Mouse (Mus musculus): ENCODE results near the gene Clec16a. TPM values are rescaled to one million over a fixed set of nuclear protein-coding genes. Genes with fewer than 3 reads are reported as not detected.
A peak's percentile ranks its signal among the peaks of the same experiment; 100 is the strongest.

The Clec16a gene
- 21.5 and 23.8 TPM in 2 replicates for total RNA-seq (2017)

GRCm38 (mm10) chr16:10544995-10545622 is at the start of gene Clec16a:
TSS of gene Clec16a (plus strand) at chr16:10545339.
- peak; percentile 87 for ATAC-seq (ENCODE audit: extremely low read depth, insufficient number of reproducible peaks, low FRiP score, poor library complexity, severe bottlenecking)

GRCm38 (mm10) chr16:10495824-10496298 is 49.3 kb upstream of the Clec16a start:
- ATAC-seq (ENCODE audit: extremely low read depth, insufficient number of reproducible peaks, low FRiP score, poor library complexity, severe bottlenecking): peak; percentile 41; the same call in 1 of the 2 replicates

- ATAC-seq (ENCODE audit: extremely low read depth, insufficient number of reproducible peaks, low FRiP score, poor library complexity, severe bottlenecking): no peak
These were observed 47.0 kb upstream of the Clec16a start for GRCm38 (mm10) chr16:10498096-10498602.

GRCm38 (mm10) chr16:10499122-10499521 is 46.0 kb upstream of the Clec16a start:
- ATAC-seq (ENCODE audit: extremely low read depth, insufficient number of reproducible peaks, low FRiP score, poor library complexity, severe bottlenecking): peak; percentile 68

GRCm38 (mm10) chr16:10501865-10502264 is 43.3 kb upstream of the Clec16a start:
- ATAC-seq (ENCODE audit: extremely low read depth, insufficient number of reproducible peaks, low FRiP score, poor library complexity, severe bottlenecking): no peak

- ATAC-seq (ENCODE audit: extremely low read depth, insufficient number of reproducible peaks, low FRiP score, poor library complexity, severe bottlenecking): no peak
These were observed 42.1 kb upstream of the Clec16a start for GRCm38 (mm10) chr16:10503058-10503457.

GRCm38 (mm10) chr16:10507445-10507844 is 37.7 kb upstream of the Clec16a start:
- no peak for ATAC-seq (ENCODE audit: extremely low read depth, insufficient number of reproducible peaks, low FRiP score, poor library complexity, severe bottlenecking)

- peak; percentile 78 for ATAC-seq (ENCODE audit: extremely low read depth, insufficient number of reproducible peaks, low FRiP score, poor library complexity, severe bottlenecking)
These were observed 36.4 kb upstream of the Clec16a start for GRCm38 (mm10) chr16:10508691-10509090.

GRCm38 (mm10) chr16:10510477-10511133 is 34.5 kb upstream of the Clec16a start:
- ATAC-seq (ENCODE audit: extremely low read depth, insufficient number of reproducible peaks, low FRiP score, poor library complexity, severe bottlenecking): no peak

GRCm38 (mm10) chr16:10511134-10511520 is 34.0 kb upstream of the Clec16a start:
- no peak for ATAC-seq (ENCODE audit: extremely low read depth, insufficient number of reproducible peaks, low FRiP score, poor library complexity, severe bottlenecking)

- peak; percentile 77 for ATAC-seq (ENCODE audit: extremely low read depth, insufficient number of reproducible peaks, low FRiP score, poor library complexity, severe bottlenecking)
These were observed 29.1 kb upstream of the Clec16a start for GRCm38 (mm10) chr16:10515953-10516572.

GRCm38 (mm10) chr16:10518030-10518429 is 27.1 kb upstream of the Clec16a start:
- no peak for ATAC-seq (ENCODE audit: extremely low read depth, insufficient number of reproducible peaks, low FRiP score, poor library complexity, severe bottlenecking)

GRCm38 (mm10) chr16:10520908-10521614 is 24.1 kb upstream of the Clec16a start:
- no peak for ATAC-seq (ENCODE audit: extremely low read depth, insufficient number of reproducible peaks, low FRiP score, poor library complexity, severe bottlenecking)

- peak; percentile 60; the same call in 1 of the 2 replicates for ATAC-seq (ENCODE audit: extremely low read depth, insufficient number of reproducible peaks, low FRiP score, poor library complexity, severe bottlenecking)
These were observed 22.3 kb upstream of the Clec16a start for GRCm38 (mm10) chr16:10522811-10523210.

GRCm38 (mm10) chr16:10523650-10524049 is 21.5 kb upstream of the Clec16a start:
- no peak for ATAC-seq (ENCODE audit: extremely low read depth, insufficient number of reproducible peaks, low FRiP score, poor library complexity, severe bottlenecking)

- ATAC-seq (ENCODE audit: extremely low read depth, insufficient number of reproducible peaks, low FRiP score, poor library complexity, severe bottlenecking): no peak
These were observed 20.1 kb upstream of the Clec16a start for GRCm38 (mm10) chr16:10524866-10525609.

- no peak for ATAC-seq (ENCODE audit: extremely low read depth, insufficient number of reproducible peaks, low FRiP score, poor library complexity, severe bottlenecking)
These were observed 19.5 kb upstream of the Clec16a start for GRCm38 (mm10) chr16:10525610-10525980.

GRCm38 (mm10) chr16:10527046-10527644 is 18.0 kb upstream of the Clec16a start:
- ATAC-seq (ENCODE audit: extremely low read depth, insufficient number of reproducible peaks, low FRiP score, poor library complexity, severe bottlenecking): no peak

Data from neutrophil, adult 5-6 weeks (primary cell).